Mouse (Mus musculus) heart, adult 2 months (tissue): ENCODE measurements around the gene Maml2.

Source experiments
- CTCF ChIP-seq: fragments of 200-600 bp; IDR thresholded peaks from 2 replicates; pipeline ENCODE4 v1.8.1; 2022; ENCODE audit warnings: antibody characterized with exemption, mild to moderate bottlenecking, moderate library complexity
- EP300 ChIP-seq: fragments of 200-500 bp; IDR thresholded peaks from 2 replicates; pipeline ENCODE4 v1.6.1; 2011; ENCODE audit warnings: low read depth, low read length, control low read depth; ENCODE audit not compliant: insufficient read depth
- POLR2A ChIP-seq: fragments of 200-500 bp; IDR thresholded peaks from 2 replicates; pipeline ENCODE4 v1.6.1; 2011; ENCODE audit warnings: mild to moderate bottlenecking, low read depth, low read length, control low read depth; ENCODE audit not compliant: insufficient read depth

DNA sequence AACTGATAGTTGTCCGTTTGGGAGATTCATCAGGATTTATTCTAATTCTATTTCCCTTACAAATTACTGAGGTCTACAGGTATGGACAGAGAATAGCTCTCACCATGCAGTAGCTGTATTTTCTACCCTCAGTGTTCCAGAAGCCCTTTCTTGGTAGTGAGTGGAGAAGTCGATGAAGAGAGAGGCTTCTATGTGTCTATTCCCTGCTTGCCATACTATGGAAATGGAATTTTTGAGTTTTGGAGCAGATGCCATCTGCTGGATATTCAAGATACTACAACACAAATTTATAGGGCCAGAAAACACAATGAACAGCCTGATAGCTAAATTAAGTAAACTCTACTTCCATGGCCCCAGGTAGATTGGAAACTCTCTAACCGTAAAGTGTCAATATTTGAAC lies 355.2 kb downstream of the Maml2 start:
- TF ChIP-seq CTCF (peak; percentile 91), POLR2A (no peak), EP300 (no peak)
